Comparison of ENCODE assay signal across 8 mouse cellular contexts in the genomic region with DNA sequence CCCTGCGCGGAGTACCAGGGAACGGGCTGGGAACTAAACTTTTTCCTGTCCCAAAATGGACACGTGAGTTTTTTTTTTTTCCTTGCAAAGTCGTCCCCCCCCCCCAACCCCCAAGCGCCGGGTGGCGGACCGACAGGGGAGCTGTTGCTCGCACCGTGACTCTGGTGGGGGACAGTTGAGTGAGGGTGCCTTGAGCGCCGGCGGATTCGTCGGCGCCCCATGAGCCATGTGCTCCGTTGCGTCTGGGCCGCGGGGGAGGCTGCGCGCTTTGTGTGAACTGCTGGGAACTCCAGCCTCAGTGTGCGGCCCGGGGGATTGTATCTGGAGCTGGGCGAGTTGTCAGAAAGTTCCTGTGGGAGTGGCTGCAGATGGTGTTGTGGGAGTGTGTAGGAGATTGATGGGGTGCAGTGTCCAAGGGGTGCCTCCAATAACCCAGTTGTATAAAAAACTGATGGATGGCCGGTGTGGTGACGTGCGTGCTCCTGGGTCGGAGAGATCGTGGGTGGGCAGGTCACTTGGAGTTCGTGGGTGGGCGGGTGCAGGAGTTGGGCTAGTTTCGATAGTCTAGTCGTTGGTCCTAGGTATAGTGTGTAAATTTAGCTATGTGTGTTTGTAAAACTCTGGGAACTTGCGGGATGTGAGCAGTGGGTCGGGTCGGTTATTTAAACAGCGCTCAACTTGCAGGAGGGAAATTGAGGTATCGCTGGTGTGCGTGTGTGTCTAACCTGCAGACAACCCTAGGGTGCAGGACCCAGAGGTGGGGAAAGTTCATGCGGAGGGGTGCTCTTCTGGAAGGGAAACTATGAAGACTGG. TPM values are rescaled to one million over a fixed set of nuclear protein-coding genes. Genes with fewer than 3 reads are reported as not detected.
DNase-seq lines count a peak whose midpoint lies in the region; ATAC-seq and TF ChIP-seq lines count a peak whose summit lies in the region.

No protein-coding gene starts in this region.

- peaks cover 3 to 10% of the 10 kb centered on the region in 2 experiments; a peak in 3 of 4 replicates for H3K4me1 ChIP-seq in MEL (ENCODE audit: control insufficient read depth in 1 of 2, insufficient read depth in 2 of 2, low read length in 2 of 2)
- H3K4me1 ChIP-seq in intestine, embryonic 15.5 days (replicated peaks): peaks cover 53% of the 10 kb centered on the region
- H3K4me1 ChIP-seq in limb, embryonic 13.5 days: peaks cover 64% of the 10 kb centered on the region
- peaks cover 72% of the 10 kb centered on the region for H3K4me1 ChIP-seq in midbrain, embryonic 13.5 days (replicated peaks)
- peaks cover 6% of the 10 kb centered on the region for H3K4me1 ChIP-seq in spleen, adult 2 months (ENCODE audit: control insufficient read depth, insufficient read depth, insufficient read length)

- peak; percentile 25 for ATAC-seq in intestine, embryonic 15.5 days
- 0 out of 2 replicates have a peak, but pooled peaks have one; percentile 3 for ATAC-seq in limb, embryonic 13.5 days (ENCODE audit: low FRiP score, low read depth)
- peak; percentile 13; the same call in 1 of the 2 replicates for ATAC-seq in midbrain, embryonic 13.5 days
- ATAC-seq in cerebellum, adult (ENCODE audit: insufficient number of reproducible peaks, low FRiP score, low TSS enrichment): no peak

- H3K36me3 ChIP-seq in MEL (ENCODE audit: control insufficient read depth in 1 of 2, insufficient read depth in 2 of 2, low read length in 2 of 2): peaks cover 7 to 10% of the 10 kb centered on the region in 2 experiments
- no peaks in the 10 kb centered on the region; the same call in 1 of the 2 replicates for H3K36me3 ChIP-seq in intestine, embryonic 15.5 days
- H3K36me3 ChIP-seq in limb, embryonic 13.5 days: peaks cover 37% of the 10 kb centered on the region
- H3K36me3 ChIP-seq in midbrain, embryonic 13.5 days: peaks cover 4% of the 10 kb centered on the region; the same call in 1 of the 2 replicates
- H3K36me3 ChIP-seq in spleen, adult 2 months (ENCODE audit: control insufficient read depth, insufficient read depth, low read length): no peaks in the 10 kb centered on the region

- no peaks in the 10 kb centered on the region for H3K9me3 ChIP-seq in MEL (replicated peaks; ENCODE audit: insufficient read depth, low read length)
- H3K9me3 ChIP-seq in intestine, embryonic 15.5 days: no peaks in the 10 kb centered on the region
- H3K9me3 ChIP-seq in limb, embryonic 13.5 days: no peaks in the 10 kb centered on the region
- H3K9me3 ChIP-seq in midbrain, embryonic 13.5 days: no peaks in the 10 kb centered on the region

- WGBS in intestine, embryonic 15.5 days: under 1% methylated on average over 42 of the region's 42 CpGs
- under 1% methylated on average over 39 of the region's 42 CpGs for WGBS in limb, embryonic 13.5 days
- under 1% methylated on average over 42 of the region's 42 CpGs for WGBS in midbrain, embryonic 13.5 days
- under 1% methylated on average over 42 of the region's 42 CpGs for WGBS in spleen, adult 2 months

- TF ChIP-seq POLR2A in MEL (IDR thresholded peaks at IDR 0.05; ENCODE audit: control insufficient read depth in 1 of 2, insufficient read depth in 1 of 2, low read depth in 1 of 2, low read length in 2 of 2, poor library complexity in 1 of 2): peak in 1 of 2 experiments; percentile 14; a peak in 1 of 4 replicates
- TF ChIP-seq POLR2A in brain, embryonic 14.5 days (IDR thresholded peaks at IDR 0.05; ENCODE audit: borderline replicate concordance, extremely low read depth, insufficient read depth, insufficient read length, poor library complexity, severe bottlenecking): 0 out of 2 replicates have a peak, but pooled peaks have one; percentile 1
- TF ChIP-seq POLR2A in spleen, adult 2 months (IDR thresholded peaks at IDR 0.05; ENCODE audit: low read depth, low read length): no peak

- TF ChIP-seq EP300 in MEL (IDR thresholded peaks at IDR 0.05; ENCODE audit: low read depth in 1 of 2, low read length in 2 of 2): no peak

- peak overlapping the region; percentile 63 to 65 for H3K4me3 ChIP-seq in MEL (ENCODE audit: control insufficient read depth in 1 of 2, insufficient read depth in 1 of 2, low read depth in 2 of 2, low read length in 2 of 2)
- H3K4me3 ChIP-seq in intestine, embryonic 15.5 days (replicated peaks): peak overlapping the region; percentile 94
- peak overlapping the region; percentile 91 for H3K4me3 ChIP-seq in limb, embryonic 13.5 days
- H3K4me3 ChIP-seq in midbrain, embryonic 13.5 days (replicated peaks): peak overlapping the region; percentile 73
- peak overlapping the region; percentile 80 for H3K4me3 ChIP-seq in spleen, adult 2 months (ENCODE audit: extremely low read depth, insufficient read depth, insufficient read length)

- no peaks in the 10 kb centered on the region for H3K27me3 ChIP-seq in MEL (ENCODE audit: control insufficient read depth in 1 of 2, insufficient read depth in 2 of 2, low read length in 2 of 2)
- no peaks in the 10 kb centered on the region for H3K27me3 ChIP-seq in intestine, embryonic 15.5 days (replicated peaks)
- H3K27me3 ChIP-seq in limb, embryonic 13.5 days: no peaks in the 10 kb centered on the region
- H3K27me3 ChIP-seq in midbrain, embryonic 13.5 days: peaks cover 14% of the 10 kb centered on the region; the same call in 1 of the 2 replicates
- no peaks in the 10 kb centered on the region for H3K27me3 ChIP-seq in spleen, adult 2 months (ENCODE audit: control insufficient read depth, insufficient read depth, low read length)

- H3K4me2 ChIP-seq in intestine, embryonic 15.5 days (replicated peaks): peak overlapping the region; percentile 86
- peak overlapping the region; percentile 87 for H3K4me2 ChIP-seq in limb, embryonic 13.5 days (replicated peaks)
- H3K4me2 ChIP-seq in midbrain, embryonic 13.5 days (replicated peaks): peak overlapping the region; percentile 98

- TF ChIP-seq CTCF in MEL (IDR thresholded peaks at IDR 0.05 in 2 of 3, conservative IDR thresholded peaks at IDR 0.05 in 1 of 3; ENCODE audit: control insufficient read depth in 1 of 3, insufficient read depth in 1 of 3, low read depth in 2 of 3, low read length in 3 of 3, poor library complexity in 1 of 3, severe bottlenecking in 1 of 3): no peak
- TF ChIP-seq CTCF in brain, embryonic 14.5 days (IDR thresholded peaks at IDR 0.05; ENCODE audit: borderline replicate concordance, extremely low read depth, insufficient read depth, insufficient read length): no peak
- TF ChIP-seq CTCF in spleen, adult 2 months (IDR thresholded peaks at IDR 0.05; ENCODE audit: extremely low read depth, insufficient read depth, insufficient read length, insufficient replicate concordance): no peak

- DNase-seq in MEL (ENCODE audit: low read depth, low spot score): peak; percentile 80
- peak; percentile 73 for DNase-seq in brain, embryonic 14.5 days (ENCODE audit: low read depth)
- peak; percentile 30 for DNase-seq in gastrocnemius, postnatal 25 days
- peak in 1 of 2 experiments; percentile 28 for DNase-seq in spleen, adult 2 months (ENCODE audit: low read depth in 1 of 2, low spot score in 2 of 2)

- TF ChIP-seq RAD21 in MEL (IDR thresholded peaks at IDR 0.05; ENCODE audit: low read depth, low read length): no peak

- peak overlapping the region; percentile 77 for H3K27ac ChIP-seq in MEL (ENCODE audit: control insufficient read depth, low read depth, low read length)
- peak overlapping the region; percentile 94 for H3K27ac ChIP-seq in intestine, embryonic 15.5 days
- peak overlapping the region; percentile 98 for H3K27ac ChIP-seq in limb, embryonic 13.5 days
- peak overlapping the region; percentile 84 for H3K27ac ChIP-seq in midbrain, embryonic 13.5 days
- no peak overlapping the region for H3K27ac ChIP-seq in spleen, adult 2 months (ENCODE audit: insufficient read depth, low read length)

- peak overlapping the region; percentile 97 for H3K9ac ChIP-seq in MEL (ENCODE audit: control insufficient read depth, low read depth, low read length, poor library complexity, severe bottlenecking)
- peak overlapping the region; percentile 80 for H3K9ac ChIP-seq in intestine, embryonic 15.5 days
- H3K9ac ChIP-seq in limb, embryonic 13.5 days: peak overlapping the region; percentile 93
- H3K9ac ChIP-seq in midbrain, embryonic 13.5 days (replicated peaks): peak overlapping the region; percentile 79

- H3K79me2 ChIP-seq in MEL (ENCODE audit: control insufficient read depth, insufficient read depth, low read length, poor library complexity): peaks cover 44% of the 10 kb centered on the region

RNA-seq across cellular contexts. Expression of a gene that starts 1.4 kb away (rescaled TPM):
- 15.2 and 16.9 TPM in 2 replicates for total RNA-seq in MEL (2012; rRNA removed)
- polyA plus RNA-seq in MEL (2012; ENCODE audit: insufficient read depth in 1 of 2, insufficient read length in 2 of 2, low read depth in 1 of 2, low replicate concordance in 2 of 2, missing spikeins in 1 of 2): 10 to 100 TPM in 1 of 2 experiments, not detected in 1; 43.3 TPM
- 32.5 and 43.0 TPM in 2 replicates for polyA plus RNA-seq in brain, embryonic 14.5 days (2012; rRNA removed)
- under 1 TPM; 0.46 to 0.86 TPM for total RNA-seq in gastrocnemius, postnatal 25 days (2021)
- 34.3 and 38.3 TPM in 2 replicates for polyA plus RNA-seq in intestine, embryonic 15.5 days (2015; fragmentation: Nextera tagmentation; extraction: Ambion mirVana)
- 79.8 and 87.5 TPM in 2 replicates for polyA plus RNA-seq in limb, embryonic 13.5 days (2015; fragmentation: Nextera tagmentation; extraction: Ambion mirVana)
- polyA plus RNA-seq in midbrain, embryonic 13.5 days (2015; fragmentation: Nextera tagmentation; extraction: Ambion mirVana): 35.2 and 44.5 TPM in 2 replicates
- 10.5 and 11.8 TPM in 2 replicates for polyA plus RNA-seq in spleen, adult 2 months (2012; rRNA removed)

RNA-seq across cellular contexts. Expression of a gene that starts 16.5 kb away (rescaled TPM):
- total RNA-seq in MEL (2012; rRNA removed): 0.23 TPM in 1 of 2 replicates, not detected in the other
- under 1 TPM in 1 of 2 experiments, not detected in 1; 0.60 TPM for polyA plus RNA-seq in MEL (2012; ENCODE audit: insufficient read depth in 1 of 2, insufficient read length in 2 of 2, low read depth in 1 of 2, low replicate concordance in 2 of 2, missing spikeins in 1 of 2)
- polyA plus RNA-seq in brain, embryonic 14.5 days (2012; rRNA removed): 3.3 and 4.6 TPM in 2 replicates
- total RNA-seq in gastrocnemius, postnatal 25 days (2021): under 1 TPM; 0.33 to 0.99 TPM
- 5.3 and 6.7 TPM in 2 replicates for polyA plus RNA-seq in intestine, embryonic 15.5 days (2015; fragmentation: Nextera tagmentation; extraction: Ambion mirVana)
- 13.2 and 14.9 TPM in 2 replicates for polyA plus RNA-seq in limb, embryonic 13.5 days (2015; fragmentation: Nextera tagmentation; extraction: Ambion mirVana)
- polyA plus RNA-seq in midbrain, embryonic 13.5 days (2015; fragmentation: Nextera tagmentation; extraction: Ambion mirVana): 13.0 and 15.4 TPM in 2 replicates
- polyA plus RNA-seq in spleen, adult 2 months (2012; rRNA removed): 1.0 and 1.5 TPM in 2 replicates

RNA-seq across cellular contexts. Expression of a gene that starts 21.7 kb away (rescaled TPM):
- total RNA-seq in MEL (2012; rRNA removed): 211 and 226 TPM in 2 replicates
- 100 to 1,000 TPM; 263 to 315 TPM for polyA plus RNA-seq in MEL (2012; ENCODE audit: insufficient read depth in 1 of 2, insufficient read length in 2 of 2, low read depth in 1 of 2, low replicate concordance in 2 of 2, missing spikeins in 1 of 2)
- 118 and 143 TPM in 2 replicates for polyA plus RNA-seq in brain, embryonic 14.5 days (2012; rRNA removed)
- 10 to 100 TPM; 86.8 to 87.6 TPM for total RNA-seq in gastrocnemius, postnatal 25 days (2021)
- polyA plus RNA-seq in intestine, embryonic 15.5 days (2015; fragmentation: Nextera tagmentation; extraction: Ambion mirVana): 304 and 311 TPM in 2 replicates
- polyA plus RNA-seq in limb, embryonic 13.5 days (2015; fragmentation: Nextera tagmentation; extraction: Ambion mirVana): 153 and 155 TPM in 2 replicates
- 143 and 158 TPM in 2 replicates for polyA plus RNA-seq in midbrain, embryonic 13.5 days (2015; fragmentation: Nextera tagmentation; extraction: Ambion mirVana)
- polyA plus RNA-seq in spleen, adult 2 months (2012; rRNA removed): 34.8 and 61.5 TPM in 2 replicates

RNA-seq across cellular contexts. Expression of a gene that starts 45.8 kb away (rescaled TPM):
- 7.7 and 9.0 TPM in 2 replicates for total RNA-seq in MEL (2012; rRNA removed)
- under 1 TPM in 1 of 2 experiments, not detected in 1; 0.40 TPM for polyA plus RNA-seq in MEL (2012; ENCODE audit: insufficient read depth in 1 of 2, insufficient read length in 2 of 2, low read depth in 1 of 2, low replicate concordance in 2 of 2, missing spikeins in 1 of 2)
- 0.03 and 0.06 TPM in 2 replicates for polyA plus RNA-seq in brain, embryonic 14.5 days (2012; rRNA removed)
- not detected for total RNA-seq in gastrocnemius, postnatal 25 days (2021)
- polyA plus RNA-seq in intestine, embryonic 15.5 days (2015; fragmentation: Nextera tagmentation; extraction: Ambion mirVana): 0.53 and 0.66 TPM in 2 replicates
- polyA plus RNA-seq in limb, embryonic 13.5 days (2015; fragmentation: Nextera tagmentation; extraction: Ambion mirVana): 0.33 and 0.36 TPM in 2 replicates
- 0.15 and 0.27 TPM in 2 replicates for polyA plus RNA-seq in midbrain, embryonic 13.5 days (2015; fragmentation: Nextera tagmentation; extraction: Ambion mirVana)
- polyA plus RNA-seq in spleen, adult 2 months (2012; rRNA removed): 7.6 and 8.0 TPM in 2 replicates
